Mouse (Mus musculus) CD4-positive, CD25-positive, alpha-beta regulatory T cell, adult 2 months (primary cell): ENCODE data around the gene Bcl9.

Source experiments
- DNase-seq: peaks from one replicate; pipeline ENCODE4 v3.0.0-alpha.2; 2012; ENCODE audit warnings: low read depth, low spot score

The Bcl9 gene

DNA sequence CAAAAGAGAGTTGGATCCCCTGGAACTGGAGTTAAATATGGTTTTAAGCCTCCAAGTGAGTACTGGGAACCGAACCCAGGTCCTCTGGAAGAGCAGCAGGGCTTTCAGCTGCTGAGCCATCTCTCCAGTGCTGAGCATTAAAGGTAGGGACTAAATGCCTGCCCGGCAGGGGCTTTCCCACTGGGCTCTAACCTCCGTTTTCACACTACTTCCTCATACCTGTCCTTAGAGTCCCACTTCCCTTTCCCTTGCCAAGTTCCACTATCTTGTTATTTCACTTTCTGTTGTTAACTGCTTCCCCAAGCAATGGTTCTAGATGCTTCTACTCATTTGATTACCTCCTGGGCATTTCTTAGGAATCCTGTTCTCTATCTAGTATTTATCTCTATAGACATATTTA, 65.4 kb downstream of the Bcl9 start:
- DNase-seq: no peak

GRCm38 (mm10) chr3:97231857-97232256, 65.9 kb downstream of the Bcl9 start:
- DNase-seq: no peak

- peak; percentile 19 for DNase-seq
These were observed 66.9 kb downstream of the Bcl9 start for GRCm38 (mm10) chr3:97230631-97231404.

DNA sequence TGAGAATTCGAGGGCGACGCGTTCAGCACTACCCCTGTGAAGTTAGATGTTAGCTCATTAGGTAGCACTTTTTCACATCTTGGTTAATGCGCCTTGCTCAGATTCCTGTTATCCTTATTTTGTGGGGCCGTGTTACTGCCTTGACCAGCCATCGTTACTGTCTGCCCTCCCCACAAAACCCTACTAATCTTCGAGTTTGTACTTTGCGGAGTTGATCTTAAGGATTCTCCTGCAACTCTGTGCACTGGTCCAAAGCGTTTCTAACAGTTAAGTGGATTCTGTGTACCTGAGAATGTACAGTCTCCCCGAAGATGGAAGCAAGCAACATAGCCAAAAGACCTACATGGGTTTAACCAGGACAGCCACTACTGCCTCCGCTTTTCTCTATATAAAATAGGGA, 69.3 kb downstream of the Bcl9 start:
- DNase-seq: no peak

- DNase-seq: no peak
These were observed 69.7 kb downstream of the Bcl9 start for GRCm38 (mm10) chr3:97228020-97228419.

GRCm38 (mm10) chr3:97227259-97228005, 70.3 kb downstream of the Bcl9 start:
- peak; percentile 96 for DNase-seq

DNA sequence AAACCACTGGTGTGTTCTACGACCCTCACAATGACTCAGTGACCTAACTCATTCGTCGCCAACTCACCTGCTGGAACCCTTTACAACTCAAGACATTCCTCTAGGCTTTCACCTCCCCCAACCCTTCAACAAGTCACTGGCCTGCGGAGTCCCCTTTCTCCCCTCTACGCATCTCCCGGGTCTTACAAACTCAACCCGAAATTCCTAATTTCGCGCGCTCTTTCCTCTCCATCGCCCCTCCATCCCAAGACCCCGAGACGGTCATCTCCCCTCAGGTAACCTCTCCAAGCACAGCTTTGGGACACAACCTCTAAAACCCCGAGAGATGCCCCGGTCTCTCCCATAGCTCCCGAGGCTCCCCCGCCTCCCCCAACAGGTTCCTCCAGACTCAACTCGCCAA, 71.0 kb downstream of the Bcl9 start:
- no peak for DNase-seq

DNA sequence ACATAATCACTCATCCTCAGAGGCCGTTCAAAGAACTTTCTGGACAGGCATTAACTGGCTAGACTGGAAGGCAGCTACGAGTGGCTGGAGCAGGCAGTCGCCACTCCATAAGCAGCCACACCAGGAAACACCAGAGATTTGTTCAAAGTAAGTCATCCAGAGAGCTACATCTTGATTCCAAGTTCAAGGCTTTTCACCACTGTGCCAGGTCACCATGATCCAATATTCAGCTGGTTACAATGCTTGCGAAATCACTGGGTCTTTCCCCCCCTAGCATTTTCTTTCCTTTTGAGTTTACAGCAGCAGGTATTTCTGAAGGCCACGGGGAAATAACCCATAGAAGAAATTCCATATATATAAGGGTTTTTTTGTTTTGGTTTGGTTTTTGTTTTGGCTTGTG, 72.5 kb downstream of the Bcl9 start:
- DNase-seq: no peak

DNA sequence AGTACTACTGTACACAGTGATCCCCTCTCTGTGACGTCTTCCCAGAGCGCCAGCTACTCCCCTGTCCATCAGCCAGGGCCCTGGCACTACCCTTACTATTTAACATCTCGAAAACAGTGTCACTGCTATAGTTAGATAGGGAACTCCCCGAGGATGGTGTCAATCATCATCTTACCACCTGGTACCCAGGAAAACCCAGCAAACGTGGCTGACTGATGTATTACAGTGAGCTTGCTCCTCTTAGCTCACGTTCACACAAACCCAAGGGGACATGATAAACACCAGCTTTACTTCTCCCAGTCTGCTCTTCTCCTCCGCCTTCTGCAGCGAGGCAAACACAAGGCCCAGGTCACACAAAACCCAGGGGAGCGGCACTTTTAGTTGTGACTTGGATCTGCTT, 74.5 kb downstream of the Bcl9 start:
- DNase-seq: no peak

DNA sequence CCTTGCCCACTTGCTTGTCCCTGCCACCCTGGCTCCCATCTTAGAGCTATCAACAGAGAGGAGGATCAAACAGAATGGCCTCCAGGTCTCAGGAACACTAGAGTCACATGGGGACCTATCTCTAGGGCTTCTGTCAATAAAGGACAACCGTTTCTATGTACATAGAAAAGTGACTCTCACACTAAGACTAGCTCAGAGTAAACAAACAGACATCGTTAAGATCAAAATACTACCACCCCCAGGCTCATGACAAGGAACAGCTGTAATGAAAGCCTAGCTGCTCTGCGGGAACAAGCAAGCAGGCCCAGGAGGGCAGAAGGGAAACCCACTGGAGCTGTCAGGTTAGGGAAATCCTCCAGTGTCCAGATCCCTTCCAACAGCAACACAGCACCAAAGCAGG, 82.2 kb downstream of the Bcl9 start:
- no peak for DNase-seq

DNA sequence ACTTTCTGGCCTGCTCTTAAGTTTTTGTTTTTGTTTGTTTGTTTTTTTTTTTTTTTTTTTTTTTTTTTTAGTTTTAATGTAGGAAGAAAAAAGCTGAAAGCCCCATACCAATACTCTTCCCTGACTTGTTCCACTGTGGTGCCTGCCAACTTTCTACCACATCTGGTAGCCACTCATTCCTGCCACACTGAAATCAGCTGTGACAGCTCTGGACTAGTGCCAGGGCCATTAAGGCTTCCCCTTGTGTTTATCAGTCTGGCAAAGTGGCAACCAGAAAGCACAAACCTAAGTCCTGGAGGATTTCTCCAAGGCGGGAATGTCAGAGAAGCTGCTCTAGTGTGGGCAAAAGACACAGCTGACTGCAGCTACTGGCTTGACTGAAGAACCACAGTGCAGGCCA, 83.3 kb downstream of the Bcl9 start:
- DNase-seq: no peak

DNA sequence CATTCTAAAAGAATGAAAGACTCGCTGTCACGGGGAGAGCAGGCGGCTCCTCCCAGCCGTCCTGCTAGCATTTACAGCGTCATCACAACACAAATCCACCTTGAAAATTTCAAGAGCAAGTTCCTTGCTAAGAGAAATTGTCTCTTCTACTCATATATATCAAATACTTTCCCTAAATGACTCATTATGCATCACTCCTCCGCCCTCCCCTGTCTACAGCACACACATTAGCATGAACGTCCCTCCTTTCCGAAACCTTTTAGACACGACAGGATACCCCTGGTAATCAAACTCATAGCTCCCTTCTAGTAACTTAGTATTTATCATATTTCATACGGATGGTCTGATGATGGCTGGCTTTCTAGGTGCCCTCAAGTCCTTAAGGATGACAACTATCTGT, 83.8 kb downstream of the Bcl9 start:
- peak; percentile 11 for DNase-seq

DNA sequence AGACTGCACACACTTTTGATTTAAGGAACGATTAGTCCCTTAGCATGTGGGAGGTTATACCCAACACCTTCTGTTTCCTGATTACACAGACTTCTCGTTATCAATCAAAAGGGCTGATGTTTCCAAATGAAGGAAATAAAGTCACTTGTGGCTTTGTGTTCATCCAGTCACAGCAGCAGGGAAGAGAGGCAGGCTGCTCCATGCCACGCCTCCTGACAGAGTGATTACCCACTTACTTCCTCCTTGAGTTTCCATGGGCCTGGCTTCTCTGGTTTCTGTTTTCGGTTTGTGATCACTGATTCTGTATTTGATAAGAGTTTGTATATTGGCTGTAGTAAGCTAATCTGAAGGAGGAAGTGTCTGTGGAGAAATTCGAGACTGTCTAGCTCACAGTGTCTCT, 86.5 kb downstream of the Bcl9 start:
- peak; percentile 51 for DNase-seq

DNA sequence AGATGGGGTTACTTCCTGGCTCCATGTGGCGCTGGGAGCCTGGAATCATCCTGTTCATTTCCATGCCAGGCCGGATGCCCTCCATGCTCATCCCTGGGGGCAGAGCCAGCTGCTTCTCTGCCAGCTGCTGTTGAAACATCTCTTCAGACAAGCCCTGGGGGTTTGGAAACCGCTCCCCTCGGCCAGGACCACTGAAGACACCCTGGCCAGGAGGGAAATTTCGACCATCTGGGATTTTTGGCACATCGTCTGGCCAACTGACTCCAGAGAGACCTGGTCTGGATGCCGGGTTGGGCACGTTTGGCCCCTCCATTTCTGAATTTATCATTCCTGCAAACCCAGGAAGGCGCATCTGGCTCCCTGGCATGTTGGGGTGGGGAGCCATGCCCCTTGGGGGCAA, 88.4 kb downstream of the Bcl9 start:
- DNase-seq: no peak

DNA sequence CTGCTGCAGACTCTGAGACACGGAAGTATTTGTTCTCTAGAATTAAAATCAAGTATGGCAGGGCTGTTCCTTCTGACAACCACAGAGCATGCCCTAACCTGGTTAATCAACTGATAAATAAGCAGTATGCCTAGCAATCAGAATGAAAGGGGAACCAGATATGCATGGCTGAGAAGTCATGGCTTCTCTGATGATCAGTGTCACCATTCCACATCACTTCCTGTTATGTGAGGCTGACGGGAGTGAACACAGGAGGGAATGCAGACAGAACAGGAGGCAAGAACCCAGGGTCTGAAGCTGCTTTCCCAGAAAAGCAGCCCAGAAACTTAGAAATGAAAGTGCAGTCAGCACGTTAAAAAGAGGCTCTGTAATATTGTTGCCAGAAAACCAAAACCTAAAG, 91.2 kb downstream of the Bcl9 start:
- DNase-seq: no peak

DNA sequence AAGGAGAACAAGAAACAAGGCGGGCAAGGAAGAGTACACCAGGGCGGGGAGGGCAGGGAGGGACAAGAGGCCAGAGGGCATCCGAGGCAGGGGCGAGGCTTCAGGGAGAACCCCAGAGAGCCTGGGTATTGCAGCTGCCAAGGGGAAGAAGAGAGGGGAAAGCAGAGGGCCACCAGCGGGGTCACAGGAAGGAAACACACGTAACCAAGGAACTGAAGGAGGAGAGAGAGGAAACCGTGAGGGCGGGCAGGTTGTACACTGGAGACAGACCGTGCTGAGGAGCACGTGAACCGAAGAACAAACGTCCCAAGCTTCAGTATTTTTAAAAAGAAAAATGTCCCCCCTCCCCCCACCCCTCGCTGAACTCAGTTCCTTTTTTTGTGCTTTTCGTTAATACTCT, 93.8 kb downstream of the Bcl9 start:
- DNase-seq: peak; percentile 23

- peak; percentile 66 for DNase-seq
These were observed 95.8 kb downstream of the Bcl9 start for GRCm38 (mm10) chr3:97201943-97202342.

DNA sequence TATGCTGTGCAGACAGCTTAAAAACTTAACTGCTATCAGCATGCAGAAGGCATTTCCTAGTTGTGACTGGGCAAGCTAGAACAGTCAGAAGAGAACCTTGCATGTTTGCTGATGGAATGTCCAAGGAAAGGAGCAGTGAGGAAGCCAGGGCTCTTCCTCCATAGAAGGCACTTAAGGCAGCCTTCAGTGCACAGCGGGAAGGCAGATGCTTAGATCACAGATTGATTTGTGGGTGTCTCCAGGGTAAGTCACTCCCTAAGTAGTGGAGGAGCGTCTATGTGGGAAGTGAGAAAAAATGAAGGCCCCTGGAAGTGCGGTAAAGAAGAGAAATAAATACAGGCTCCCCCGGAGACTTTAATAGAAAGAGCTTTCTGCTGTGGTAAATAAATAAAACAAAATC, 98.5 kb downstream of the Bcl9 start:
- DNase-seq: no peak

- no peak for DNase-seq
These were observed 101.1 kb downstream of the Bcl9 start for GRCm38 (mm10) chr3:97196571-97196970.

- DNase-seq: peak; percentile 77
These were observed 112.4 kb downstream of the Bcl9 start for GRCm38 (mm10) chr3:97185098-97185860.

DNA sequence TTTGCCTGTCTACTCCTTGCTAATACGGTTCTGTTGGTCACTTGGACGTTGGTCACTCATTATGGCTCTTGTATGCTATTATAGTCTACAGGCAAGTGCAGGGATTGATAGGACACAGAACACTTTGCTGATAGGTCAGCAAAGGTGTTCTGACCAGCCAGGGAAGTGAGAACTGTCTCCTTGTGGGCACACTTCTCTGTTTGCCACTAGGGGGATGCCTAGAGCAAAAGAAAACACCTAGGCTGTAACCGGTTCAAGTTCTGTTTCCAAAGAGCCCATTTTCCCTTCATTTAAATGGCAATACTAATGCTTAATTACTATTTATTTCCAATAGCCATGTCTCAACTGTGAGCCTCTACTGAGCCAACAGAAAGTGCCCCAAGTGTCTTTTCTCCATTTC, 113.9 kb downstream of the Bcl9 start:
- peak; percentile 38 for DNase-seq

- DNase-seq: no peak
These were observed 117.2 kb downstream of the Bcl9 start for GRCm38 (mm10) chr3:97180527-97180926.
